Mouse (Mus musculus): ENCODE data around the gene Slc25a34. TPM values are rescaled to one million over a fixed set of nuclear protein-coding genes. Genes with fewer than 3 reads are reported as not detected.

The Slc25a34 gene
- total RNA-seq (2021): 1 to 10 TPM; 2.2 to 3.6 TPM
- long read RNA-seq, experiment 1: 0 reads
- long read RNA-seq, experiment 2: 0 reads

GRCm38 (mm10) chr4:141623666-141624065 lies at the start of gene Slc25a34:
TSS of gene Slc25a34 (minus strand) at chr4:141623821.
- DNase-seq (ENCODE audit: low spot score in 2 of 2): peak in 1 of 2 experiments; percentile 28

DNA sequence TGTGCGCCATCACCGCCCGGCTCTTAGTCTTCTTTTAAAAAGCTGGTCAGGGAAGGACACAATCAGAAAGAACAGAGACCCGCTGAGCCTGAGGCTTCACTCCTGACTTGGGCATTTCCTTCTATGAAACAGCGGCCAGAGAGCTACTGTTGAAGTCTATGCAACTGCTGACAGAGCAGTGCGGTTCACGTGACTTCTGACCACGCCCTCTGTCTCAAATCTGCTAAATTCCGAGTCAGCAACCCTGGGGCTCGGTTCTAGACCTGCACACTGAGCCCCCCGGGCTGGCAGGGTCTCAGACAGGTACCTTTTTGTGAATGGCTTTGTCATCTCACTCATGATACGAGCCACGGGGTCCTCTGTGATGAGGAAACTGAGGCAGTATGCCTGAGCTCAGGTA lies 48.7 kb upstream of the Slc25a34 start:
- DNase-seq (ENCODE audit: low spot score in 2 of 2): no peak

GRCm38 (mm10) chr4:141671389-141671788 lies 47.8 kb upstream of the Slc25a34 start:
- DNase-seq (ENCODE audit: low spot score in 2 of 2): no peak

DNA sequence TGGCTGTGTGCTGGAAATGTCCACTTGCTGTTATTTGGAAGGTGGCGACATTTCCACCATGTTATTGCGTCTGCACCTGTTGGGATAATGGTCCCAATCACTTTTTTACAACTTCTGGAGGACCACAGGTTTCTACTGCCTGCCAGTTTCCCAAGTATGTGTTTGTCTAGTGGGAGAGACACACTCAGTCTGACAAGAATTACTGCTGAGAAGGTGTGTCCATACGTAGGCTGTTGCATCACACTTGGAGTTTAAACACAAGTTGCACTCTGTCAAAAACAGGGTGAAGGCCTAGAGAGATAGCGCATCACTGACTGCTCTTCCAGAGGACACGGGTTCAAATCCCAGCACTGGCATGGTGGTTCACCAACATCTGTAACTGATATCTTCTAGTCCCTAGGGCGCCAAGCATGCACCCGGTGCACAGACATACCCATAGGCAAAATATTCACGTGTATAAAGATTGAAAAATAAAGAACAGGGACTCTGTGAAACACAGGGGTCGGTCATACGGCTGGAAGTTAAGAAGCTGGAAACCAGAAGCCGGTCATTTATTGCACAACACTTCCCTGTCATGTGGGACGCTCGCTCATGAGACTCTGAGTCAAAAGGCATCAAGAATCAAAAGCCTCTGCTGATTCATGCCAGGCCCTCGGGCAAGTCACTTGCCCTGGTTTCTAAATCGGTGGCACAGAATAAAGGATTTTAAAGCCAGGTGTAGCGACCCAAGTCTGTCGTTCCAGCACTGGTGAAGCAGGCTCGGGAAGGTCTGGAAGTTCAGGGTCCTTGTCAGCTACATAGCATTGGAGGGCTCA lies 46.5 kb upstream of the Slc25a34 start:
- DNase-seq (ENCODE audit: low spot score in 2 of 2): no peak

- no peak for DNase-seq (ENCODE audit: low spot score in 2 of 2)
Measured at GRCm38 (mm10) chr4:141664799-141665198, 41.2 kb upstream of the Slc25a34 start, which contains the start of gene Plekhm2. TSS of gene Plekhm2 (minus strand) at chr4:141664899.

DNA sequence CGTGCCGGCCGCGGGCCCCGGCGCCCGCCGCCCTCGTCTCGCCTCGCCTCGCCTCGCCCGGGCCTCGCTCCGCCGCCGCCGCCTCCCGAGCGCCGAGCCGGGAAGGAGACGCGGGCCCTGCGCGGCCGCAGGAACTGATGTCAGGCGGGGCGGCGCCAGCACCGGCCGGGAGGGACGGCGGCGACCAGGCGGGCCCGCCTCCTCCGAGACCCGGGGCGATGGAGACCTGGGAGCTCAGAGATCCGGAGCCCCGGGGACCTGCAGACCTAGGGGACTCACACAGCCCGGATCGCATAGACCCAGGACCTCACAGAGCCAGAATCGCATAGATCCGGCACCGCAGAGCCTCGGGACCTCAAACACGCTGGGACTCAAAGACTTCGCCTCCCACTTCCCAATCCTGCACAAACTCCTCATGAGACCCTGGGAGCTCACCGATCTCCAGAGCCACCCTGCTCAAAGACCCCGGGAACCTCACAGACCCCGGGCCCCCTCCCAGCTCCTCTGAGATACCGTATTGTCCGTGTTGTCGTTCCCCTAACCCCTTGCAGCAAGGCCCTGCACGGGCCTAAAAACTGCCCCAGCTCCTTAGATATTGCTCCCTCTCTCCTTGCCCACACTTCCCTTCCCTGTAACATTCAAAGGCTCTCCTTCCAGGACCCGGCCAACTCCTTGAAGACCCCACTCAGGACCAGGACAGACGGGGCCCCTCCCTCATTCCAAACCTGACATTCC lies 40.6 kb upstream of the Slc25a34 start:
- DNase-seq (ENCODE audit: low spot score in 2 of 2): peak; percentile 68 to 71

DNA sequence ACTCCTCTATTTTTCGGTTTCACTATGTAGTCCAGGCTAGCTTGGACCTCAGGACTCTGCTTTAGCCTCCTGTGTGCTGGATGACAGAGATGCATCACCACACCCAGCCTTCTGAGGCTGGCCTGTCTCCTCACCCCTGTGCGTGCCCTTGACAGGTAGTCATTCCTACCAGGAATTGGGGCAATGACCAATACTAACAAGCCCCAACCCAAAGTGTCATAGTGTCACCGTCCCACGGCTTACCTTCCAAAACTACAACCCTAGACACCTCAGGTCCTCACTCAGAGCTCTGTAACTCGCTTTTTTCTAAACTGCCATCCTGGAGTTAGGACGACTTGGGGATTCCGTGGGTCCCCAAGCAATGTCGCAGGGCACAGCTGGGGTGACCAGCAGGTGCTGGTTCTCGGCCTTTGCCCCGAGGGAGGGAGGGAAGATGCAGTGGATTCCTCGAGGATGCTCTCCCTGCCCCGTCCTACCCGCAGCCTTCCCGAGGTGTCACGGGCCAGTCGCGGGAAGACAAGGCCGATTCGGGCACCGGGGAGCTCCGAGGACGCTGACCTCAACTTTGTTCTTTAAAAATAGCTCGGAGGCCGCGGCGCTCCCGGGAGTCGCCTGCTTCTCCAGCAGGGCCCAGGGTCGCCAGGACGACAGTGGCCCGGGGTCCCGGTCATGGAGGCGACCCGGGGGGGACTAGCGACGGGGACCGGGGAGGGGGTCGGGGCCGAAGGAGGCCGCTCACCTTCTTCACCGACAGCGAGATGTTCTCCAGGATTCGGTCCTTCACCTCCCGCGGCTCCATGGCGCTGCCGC lies 39.7 kb upstream of the Slc25a34 start:
- DNase-seq (ENCODE audit: low spot score in 2 of 2): peak in 1 of 2 experiments; percentile 48

GRCm38 (mm10) chr4:141660884-141661283 lies 37.3 kb upstream of the Slc25a34 start:
- no peak for DNase-seq (ENCODE audit: low spot score in 2 of 2)

GRCm38 (mm10) chr4:141659739-141660138 lies 36.1 kb upstream of the Slc25a34 start:
- no peak for DNase-seq (ENCODE audit: low spot score in 2 of 2)

- no peak for DNase-seq (ENCODE audit: low spot score in 2 of 2)
Measured at GRCm38 (mm10) chr4:141658846-141659484, 35.3 kb upstream of the Slc25a34 start.

DNA sequence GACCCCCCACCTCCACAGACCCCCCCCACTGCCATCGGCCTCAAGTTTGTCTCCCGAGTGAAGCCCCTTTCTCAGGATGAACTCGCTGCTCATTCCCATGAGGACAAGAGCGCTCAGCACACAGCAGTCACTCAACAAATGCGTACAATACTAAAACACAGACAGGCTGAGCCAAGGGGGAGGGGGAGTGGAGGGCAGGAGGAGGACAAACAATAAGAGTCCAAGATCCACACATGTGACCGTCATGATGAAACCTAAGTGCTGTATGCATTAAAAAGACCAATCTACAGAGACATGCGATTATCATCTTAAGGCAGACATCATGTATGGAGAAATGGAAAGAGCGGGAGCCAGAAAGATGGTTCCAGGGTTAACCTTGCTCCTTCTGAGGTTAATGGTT lies 33.3 kb upstream of the Slc25a34 start:
- DNase-seq (ENCODE audit: low spot score in 2 of 2): no peak

- peak in 1 of 2 experiments; percentile 48 for DNase-seq (ENCODE audit: low spot score in 2 of 2)
Measured at GRCm38 (mm10) chr4:141655908-141656608, 32.4 kb upstream of the Slc25a34 start.

DNA sequence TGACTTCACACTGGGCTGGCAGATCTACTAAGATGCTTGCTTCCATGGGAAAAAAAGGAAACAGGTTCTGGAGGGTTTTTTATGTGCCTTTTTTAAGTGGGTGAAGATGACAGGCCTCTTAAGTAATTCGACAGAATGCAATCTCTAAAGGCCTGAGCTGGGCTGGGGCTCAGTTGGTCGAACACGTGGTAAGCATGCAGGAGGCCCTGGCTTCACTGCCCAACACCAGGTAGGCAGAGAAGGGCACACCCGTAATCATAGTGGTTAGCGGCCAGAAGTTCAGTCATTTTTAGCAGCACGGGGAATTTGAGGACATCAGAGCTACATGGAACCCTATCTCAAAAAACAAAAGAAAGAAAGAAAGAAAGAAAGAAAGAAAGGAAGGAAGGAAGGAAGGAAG lies 30.9 kb upstream of the Slc25a34 start:
- DNase-seq (ENCODE audit: low spot score in 2 of 2): no peak

DNA sequence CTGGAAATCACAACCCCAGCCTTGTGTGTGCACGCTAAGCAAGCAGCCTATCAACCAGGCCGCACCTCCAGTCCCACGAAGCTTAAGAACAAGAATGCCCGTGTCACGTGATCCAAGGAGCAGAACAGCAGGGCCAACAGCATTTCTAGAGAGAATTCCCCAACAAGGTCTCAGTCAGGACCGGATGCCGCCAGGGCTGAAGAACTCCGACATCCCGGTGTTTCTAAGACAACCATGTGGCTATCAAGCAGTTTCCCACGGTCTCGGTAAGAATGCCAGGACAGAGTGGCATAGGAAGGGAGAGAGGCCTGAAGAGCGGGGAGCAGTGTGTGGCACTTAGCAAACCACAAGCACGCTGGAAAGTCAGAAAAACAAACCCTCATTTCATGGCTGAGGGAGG lies 30.2 kb upstream of the Slc25a34 start:
- no peak for DNase-seq (ENCODE audit: low spot score in 2 of 2)

GRCm38 (mm10) chr4:141653044-141653443 lies 29.4 kb upstream of the Slc25a34 start:
- no peak for DNase-seq (ENCODE audit: low spot score in 2 of 2)

DNA sequence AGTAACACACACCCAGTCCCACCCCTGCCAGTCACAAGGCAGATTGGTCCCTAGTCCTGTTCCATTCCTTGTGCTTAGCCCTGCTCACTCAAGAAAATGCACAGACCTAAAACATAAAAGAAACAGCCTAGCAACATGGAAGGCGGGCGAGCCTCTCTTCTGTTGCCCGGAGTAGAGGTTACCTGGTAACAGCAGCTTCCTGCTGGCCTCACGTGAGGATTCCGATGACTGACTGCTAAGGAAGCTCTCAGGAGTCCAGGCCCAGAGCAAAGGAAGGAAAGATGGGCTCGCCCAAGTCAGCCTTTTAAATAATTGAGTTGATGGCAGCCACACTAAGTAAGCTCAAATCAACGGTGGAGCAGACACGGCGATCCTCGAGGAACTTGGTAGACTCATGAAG lies 28.3 kb upstream of the Slc25a34 start:
- DNase-seq (ENCODE audit: low spot score in 2 of 2): no peak

- no peak for DNase-seq (ENCODE audit: low spot score in 2 of 2)
Measured at GRCm38 (mm10) chr4:141651286-141651685, 27.7 kb upstream of the Slc25a34 start.

DNA sequence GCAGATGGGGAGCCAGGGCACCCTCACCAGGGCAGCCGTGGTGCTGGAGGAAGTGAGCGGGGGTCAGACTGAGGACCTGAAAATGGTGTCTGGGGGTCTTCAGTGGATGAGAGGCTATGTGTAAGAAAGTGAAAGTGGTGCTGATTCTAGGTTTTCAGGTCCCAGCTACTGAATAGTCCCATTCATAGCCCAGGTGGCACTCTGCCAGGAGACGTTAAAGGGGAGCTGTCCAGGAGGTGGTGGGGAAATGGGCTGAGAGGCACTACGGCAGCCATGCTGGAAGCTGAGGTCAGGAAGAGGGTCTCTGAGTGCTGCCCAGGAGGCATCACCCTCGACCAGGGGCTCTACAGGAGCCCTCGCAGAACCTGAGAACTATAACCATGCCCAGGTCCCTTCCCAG lies 25.6 kb upstream of the Slc25a34 start:
- peak in 1 of 2 experiments; percentile 47 for DNase-seq (ENCODE audit: low spot score in 2 of 2)

GRCm38 (mm10) chr4:141648262-141648661 lies 24.6 kb upstream of the Slc25a34 start:
- no peak for DNase-seq (ENCODE audit: low spot score in 2 of 2)

DNA sequence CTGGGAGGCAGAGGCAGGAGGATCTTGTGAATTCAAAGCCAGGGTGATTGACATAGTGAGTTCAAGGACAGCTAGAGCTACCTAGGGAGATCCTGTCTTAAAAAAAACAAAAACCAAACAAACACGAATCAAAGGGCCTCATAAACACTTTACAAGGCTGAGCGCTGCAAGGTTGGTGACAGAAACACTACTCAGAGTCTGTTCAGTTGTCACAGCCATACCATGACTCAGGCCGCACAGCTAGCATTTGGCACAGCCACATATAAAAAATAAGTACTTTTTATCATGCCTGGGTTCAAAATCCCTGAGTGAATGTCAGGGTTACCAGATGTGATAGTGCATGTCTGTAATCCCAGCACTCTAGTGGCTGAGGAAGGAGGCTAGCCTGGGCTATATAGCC lies 23.6 kb upstream of the Slc25a34 start:
- DNase-seq (ENCODE audit: low spot score in 2 of 2): no peak

All from layer of hippocampus, postnatal 14 days (tissue).